Mouse (Mus musculus) megakaryocyte, embryonic 14.5 days (primary cell): ENCODE measurements at regions not wholly inside any gene's neighbourhood (a gene's known extent, or its start where the extent isn't known, plus 50 kb on each side); places are given as distances from the start of the nearest gene placed in this dataset.

Source experiments
- H3K27me3 ChIP-seq: replicated peaks from 2 replicates; pipeline ENCODE3; 2012; ENCODE audit warnings: inconsistent platforms
- H3K36me3 ChIP-seq: replicated peaks from 2 replicates; pipeline ENCODE3; 2012; ENCODE audit warnings: low read length, inconsistent platforms, mixed read lengths
- H3K4me1 ChIP-seq: 2 replicates; pipeline ENCODE4 v1.6.1; 2012; ENCODE audit warnings: inconsistent platforms
- H3K4me3 ChIP-seq: replicated peaks from 2 replicates; pipeline ENCODE3; 2012; ENCODE audit warnings: moderate library complexity, mild to moderate bottlenecking, inconsistent platforms
- H3K9me3 ChIP-seq: 2 replicates; pipeline ENCODE4 v1.6.1; 2012; ENCODE audit warnings: inconsistent platforms
- FLI1 ChIP-seq: IDR thresholded peaks from 2 replicates; pipeline ENCODE4 v1.6.1; 2012; ENCODE audit warnings: low read length, inconsistent platforms, mixed read lengths
- GATA1 ChIP-seq: IDR thresholded peaks from 3 replicates; pipeline ENCODE4 v1.6.1; 2012; ENCODE audit warnings: mixed read lengths, low read length, inconsistent platforms, borderline replicate concordance

- no peak for TF ChIP-seq FLI1
- TF ChIP-seq GATA1, result no peak
- Histone ChIP-seq H3K4me1 (no peaks in the 10 kb centered on the region), H3K36me3 (no peaks in the 10 kb centered on the region), H3K9me3 (no peaks in the 10 kb centered on the region), H3K27me3 (no peaks in the 10 kb centered on the region), H3K4me3 (no peak overlapping the region)
Observed at GRCm38 (mm10) chr2:75407560-75407959, 251.5 kb upstream of the Hnrnpa3 start.

DNA sequence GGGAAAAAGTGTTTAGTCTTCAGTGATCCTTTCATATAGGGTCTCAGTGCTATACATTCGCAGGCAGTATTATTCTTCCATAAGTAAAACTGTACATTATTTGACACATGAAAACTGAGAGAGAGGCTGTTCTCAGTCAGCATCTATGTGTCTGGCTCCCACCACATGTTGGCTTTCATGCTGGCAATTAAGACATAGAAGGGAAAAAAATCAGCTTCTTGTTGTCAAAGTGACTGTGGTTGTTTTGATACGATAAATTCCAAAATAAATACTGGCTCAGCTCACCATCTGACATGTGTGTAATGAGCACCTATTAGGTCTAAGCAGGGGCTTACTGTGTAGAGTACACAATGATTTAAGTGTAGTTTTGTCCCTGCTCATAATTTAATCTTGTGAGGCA is 251.0 kb upstream of the Hnrnpa3 start:
- Histone ChIP-seq H3K4me3 (no peak overlapping the region), H3K4me1 (no peaks in the 10 kb centered on the region), H3K36me3 (no peaks in the 10 kb centered on the region), H3K9me3 (no peaks in the 10 kb centered on the region), H3K27me3 (no peaks in the 10 kb centered on the region)
- no peak for TF ChIP-seq GATA1
- TF ChIP-seq FLI1, result no peak

GRCm38 (mm10) chr2:75409806-75410205 is 249.3 kb upstream of the Hnrnpa3 start:
- Histone ChIP-seq H3K4me3 (no peak overlapping the region), H3K9me3 (no peaks in the 10 kb centered on the region), H3K4me1 (no peaks in the 10 kb centered on the region), H3K27me3 (no peaks in the 10 kb centered on the region), H3K36me3 (no peaks in the 10 kb centered on the region)
- TF ChIP-seq FLI1 (no peak), GATA1 (no peak)

- no peaks in the 10 kb centered on the region for H3K9me3 ChIP-seq
- TF ChIP-seq GATA1 (no peak), FLI1 (no peak)
- H3K36me3 ChIP-seq, result no peaks in the 10 kb centered on the region
- H3K4me1 ChIP-seq, result no peaks in the 10 kb centered on the region
- no peak overlapping the region for H3K4me3 ChIP-seq
- H3K27me3 ChIP-seq, result no peaks in the 10 kb centered on the region
Observed at GRCm38 (mm10) chr2:75412735-75413134, 246.3 kb upstream of the Hnrnpa3 start.

- Histone ChIP-seq H3K4me3 (no peak overlapping the region), H3K27me3 (no peaks in the 10 kb centered on the region), H3K4me1 (no peaks in the 10 kb centered on the region), H3K9me3 (no peaks in the 10 kb centered on the region), H3K36me3 (no peaks in the 10 kb centered on the region)
- TF ChIP-seq GATA1, result no peak
- no peak for TF ChIP-seq FLI1
Observed at GRCm38 (mm10) chr2:75418689-75419088, 240.4 kb upstream of the Hnrnpa3 start.

GRCm38 (mm10) chr2:75419142-75419541 is 239.9 kb upstream of the Hnrnpa3 start:
- H3K36me3 ChIP-seq, result no peaks in the 10 kb centered on the region
- H3K27me3 ChIP-seq, result no peaks in the 10 kb centered on the region
- H3K4me3 ChIP-seq, result no peak overlapping the region
- no peaks in the 10 kb centered on the region for H3K9me3 ChIP-seq
- TF ChIP-seq FLI1 (no peak), GATA1 (no peak)
- no peaks in the 10 kb centered on the region for H3K4me1 ChIP-seq

DNA sequence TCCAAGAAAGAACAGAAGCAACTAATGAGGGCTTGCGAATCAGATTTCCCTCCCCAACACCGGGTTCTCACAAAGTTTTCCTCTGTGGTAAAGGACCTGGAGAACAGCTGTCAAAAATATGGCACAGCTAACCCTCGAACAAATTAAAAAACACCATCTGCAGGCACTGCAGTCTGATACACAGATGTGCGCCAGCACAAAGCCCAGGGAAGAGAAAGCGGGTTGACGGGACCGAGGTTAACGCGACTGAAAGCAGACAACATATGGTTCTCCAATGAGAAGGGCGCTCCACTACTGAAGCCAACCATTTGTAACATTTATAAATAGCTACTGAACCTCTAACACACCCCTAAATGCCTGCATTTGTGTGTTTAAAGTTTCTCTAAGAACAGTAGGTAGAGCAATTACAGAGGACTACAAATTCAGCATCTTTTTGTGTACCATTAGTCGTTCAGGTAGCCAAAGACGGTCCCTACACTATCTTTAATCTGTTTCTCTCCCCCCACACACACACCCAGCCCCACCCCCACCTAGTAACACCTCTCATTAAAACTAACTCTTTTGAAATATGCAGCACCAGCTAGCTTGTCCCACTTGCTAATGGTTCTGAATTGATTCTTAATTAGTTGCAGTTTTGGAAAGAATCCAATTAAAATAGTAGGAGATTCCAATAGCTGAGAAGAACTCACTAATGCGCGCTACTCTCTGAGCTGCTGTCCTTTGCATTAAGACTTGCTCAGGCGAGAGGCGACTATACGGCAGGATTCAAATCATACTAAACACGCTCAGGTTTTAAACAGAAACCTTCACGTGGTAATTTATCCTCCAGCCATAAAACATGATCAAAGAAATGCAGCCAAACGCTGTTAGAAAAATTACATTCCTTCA is 236.0 kb upstream of the Hnrnpa3 start:
- Histone ChIP-seq H3K4me1 (no peaks in the 10 kb centered on the region), H3K9me3 (no peaks in the 10 kb centered on the region), H3K4me3 (no peak overlapping the region), H3K27me3 (no peaks in the 10 kb centered on the region), H3K36me3 (no peaks in the 10 kb centered on the region)
- no peak for TF ChIP-seq FLI1
- TF ChIP-seq GATA1, result no peak

DNA sequence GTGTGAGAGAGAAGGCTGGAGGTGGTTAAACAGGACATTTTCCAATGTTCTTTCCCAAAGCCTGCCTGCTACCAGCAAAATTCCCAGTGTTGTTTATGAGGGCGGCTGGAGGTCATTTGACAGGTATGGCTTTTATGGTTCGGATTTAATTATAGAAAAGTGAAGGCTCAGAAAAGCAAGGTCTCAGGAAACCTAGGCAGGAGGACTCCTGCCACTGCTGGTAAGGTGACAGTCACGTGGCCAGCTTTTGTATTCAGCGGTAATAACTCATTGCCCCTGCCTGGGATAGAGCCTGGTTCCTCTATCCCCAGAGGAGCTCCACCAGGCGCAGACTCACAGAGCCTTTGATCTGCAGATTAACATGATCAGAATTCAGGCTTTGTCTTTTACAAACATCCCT is 235.2 kb upstream of the Hnrnpa3 start:
- H3K27me3 ChIP-seq, result no peaks in the 10 kb centered on the region
- no peak overlapping the region for H3K4me3 ChIP-seq
- TF ChIP-seq FLI1 (no peak), GATA1 (no peak)
- H3K4me1 ChIP-seq, result no peaks in the 10 kb centered on the region
- H3K36me3 ChIP-seq, result no peaks in the 10 kb centered on the region
- no peaks in the 10 kb centered on the region for H3K9me3 ChIP-seq

DNA sequence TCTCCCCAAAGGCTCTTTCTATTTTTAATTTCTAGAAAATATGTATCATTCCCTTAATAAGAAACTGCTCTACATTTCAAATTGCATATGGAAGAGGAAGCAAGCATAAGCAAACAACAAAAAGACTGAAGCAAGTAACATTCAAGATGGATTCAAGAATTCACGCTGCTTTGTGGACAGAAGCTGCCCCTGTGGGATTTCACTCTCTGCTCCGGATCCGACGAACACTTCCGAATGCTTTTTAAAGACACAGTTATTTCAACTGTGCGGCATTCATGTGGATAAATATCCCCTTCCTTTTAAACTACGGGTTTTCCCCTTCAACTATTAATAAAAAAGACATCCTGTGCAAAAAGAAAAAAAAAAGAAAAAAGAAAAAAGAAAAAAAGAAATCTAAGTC is 234.7 kb upstream of the Hnrnpa3 start:
- Histone ChIP-seq H3K36me3 (no peaks in the 10 kb centered on the region), H3K4me3 (no peak overlapping the region), H3K27me3 (no peaks in the 10 kb centered on the region), H3K9me3 (no peaks in the 10 kb centered on the region), H3K4me1 (no peaks in the 10 kb centered on the region)
- TF ChIP-seq FLI1 (no peak), GATA1 (no peak)

DNA sequence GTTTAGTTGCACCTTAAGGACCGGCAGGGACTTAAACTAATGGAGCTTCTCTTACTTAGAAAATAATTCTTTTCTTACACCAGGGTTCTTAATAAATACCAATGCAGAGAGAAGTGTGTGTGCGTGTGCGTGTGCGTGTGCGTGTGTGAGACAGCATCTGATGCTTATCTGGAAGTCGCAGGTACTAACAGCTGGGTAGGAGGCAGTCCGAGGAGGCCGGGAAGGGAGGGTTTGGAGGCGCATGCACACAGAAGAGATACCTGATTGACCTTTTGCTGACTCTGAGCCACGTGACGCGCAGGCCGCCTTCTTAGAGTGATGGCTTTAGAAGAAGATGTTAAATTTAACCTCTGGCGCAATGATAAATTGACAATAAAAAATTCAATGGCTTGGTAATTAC is 234.2 kb upstream of the Hnrnpa3 start:
- no peaks in the 10 kb centered on the region for H3K27me3 ChIP-seq
- no peaks in the 10 kb centered on the region for H3K9me3 ChIP-seq
- TF ChIP-seq GATA1 (no peak), FLI1 (no peak)
- H3K4me3 ChIP-seq, result no peak overlapping the region
- H3K4me1 ChIP-seq, result no peaks in the 10 kb centered on the region
- no peaks in the 10 kb centered on the region for H3K36me3 ChIP-seq
